Mouse (Mus musculus) lung, adult 2 months (tissue): ENCODE results near the gene Med19.

Source experiments
- CTCF ChIP-seq: fragments of 200-500 bp; IDR thresholded peaks from 2 replicates; pipeline ENCODE4 v1.5.1; 2011; ENCODE audit warnings: mild to moderate bottlenecking, low read length, control low read depth; ENCODE audit not compliant: insufficient read depth
- POLR2A ChIP-seq: fragments of 200-500 bp; IDR thresholded peaks from 2 replicates; pipeline ENCODE4 v1.6.1; 2011; ENCODE audit warnings: low read depth, mild to moderate bottlenecking, control low read depth, low read length, borderline replicate concordance; ENCODE audit errors: extremely low read depth

- TF ChIP-seq CTCF, result no peak
- no peak for TF ChIP-seq POLR2A
These were observed 31.1 kb upstream of the Med19 start for GRCm38 (mm10) chr2:84647051-84647568.
